Mouse (Mus musculus) cerebellum, adult (tissue): ENCODE results near the gene H2-DMb2.

Experiments used
- ATAC-seq: cut with Nextera tagmentation; 2 replicates; pipeline ENCODE4 v1.9.2; 2017; ENCODE audit warnings: mild to moderate bottlenecking, moderate library complexity, mixed read lengths; ENCODE audit not compliant: insufficient number of reproducible peaks, low FRiP score, low TSS enrichment

The H2-DMb2 gene

DNA sequence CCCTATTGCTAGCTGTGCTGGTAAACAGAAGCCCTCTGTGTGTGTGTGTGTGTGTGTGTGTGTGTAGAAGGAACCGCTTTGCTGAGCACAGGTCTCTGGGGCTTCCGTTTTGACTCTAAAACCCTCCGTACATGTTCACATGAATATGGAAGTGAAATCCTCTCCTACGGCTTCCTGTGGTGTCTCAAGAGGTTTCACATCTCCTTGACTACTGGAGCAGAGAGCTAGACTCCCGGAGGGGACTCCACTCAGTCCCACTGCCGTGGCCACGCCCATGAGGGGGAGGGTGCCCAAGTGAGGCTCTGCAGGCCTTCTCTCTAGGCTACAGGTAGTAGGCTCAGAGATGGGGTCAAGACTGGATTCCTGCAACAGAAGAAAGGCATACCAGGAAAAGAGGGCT lies at the start of gene H2-DMb2:
H2-DMb2 (plus strand) TSS at position 275 of the 400 bp plus-strand sequence.
- ATAC-seq: no peak

DNA sequence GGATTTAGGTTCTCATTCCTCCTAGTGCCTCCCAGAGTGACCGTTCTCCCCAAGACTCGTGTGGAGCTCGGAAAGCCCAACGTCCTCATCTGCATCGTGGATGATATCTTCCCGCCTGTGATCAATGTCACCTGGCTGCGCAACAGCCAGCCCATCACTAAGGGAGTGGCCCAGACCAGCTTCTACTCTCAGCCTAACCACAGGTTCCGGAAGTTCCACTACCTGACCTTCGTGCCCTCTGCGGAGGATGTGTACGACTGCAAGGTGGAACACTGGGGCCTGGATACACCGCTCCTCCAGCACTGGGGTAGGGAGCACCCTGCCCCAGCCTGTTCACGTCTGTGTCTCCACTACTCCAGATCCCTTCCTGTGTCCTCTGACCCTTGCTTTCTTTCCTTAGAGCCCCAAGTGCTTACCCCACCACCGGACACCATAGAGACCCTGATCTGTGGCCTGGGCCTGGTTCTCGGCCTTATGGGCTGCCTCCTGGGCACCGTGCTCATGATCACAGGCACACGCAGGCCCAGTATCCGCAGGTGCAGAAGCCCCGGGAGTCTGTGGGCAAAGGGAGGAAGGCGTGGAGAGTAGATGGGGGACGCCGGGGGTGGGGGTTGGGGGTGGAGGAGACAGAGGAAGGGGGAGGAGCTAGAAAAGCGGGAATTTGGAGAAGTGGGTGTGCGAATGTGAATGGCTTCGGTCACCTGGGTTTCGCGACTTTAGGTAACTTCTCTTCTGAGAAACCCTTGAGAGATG lies 48.6 kb upstream of the H2-DMb2 start:
- ATAC-seq: no peak

- ATAC-seq: no peak
These were observed 46.6 kb upstream of the H2-DMb2 start for GRCm38 (mm10) chr17:34096497-34097010.

DNA sequence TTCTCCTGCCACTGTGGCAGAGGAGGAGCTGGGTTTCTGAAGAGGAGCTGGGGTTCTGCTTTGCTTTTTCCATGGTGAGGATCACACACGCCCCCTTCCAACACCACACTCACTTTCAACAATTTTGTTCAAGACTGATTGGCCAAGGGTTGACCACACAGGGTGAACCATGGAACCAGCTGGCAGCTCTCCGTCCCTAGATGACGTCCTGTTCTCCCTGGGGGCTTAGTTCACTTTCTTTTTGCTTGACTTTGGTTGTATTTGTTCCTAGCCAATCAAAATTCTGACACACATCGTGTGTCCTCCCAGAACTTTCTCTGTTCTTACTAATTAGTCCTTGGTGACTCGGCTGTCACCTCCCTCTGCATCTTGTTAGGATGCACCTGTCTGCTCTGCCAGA lies 45.8 kb upstream of the H2-DMb2 start:
- no peak for ATAC-seq

- no peak for ATAC-seq
These were observed 44.2 kb upstream of the H2-DMb2 start for GRCm38 (mm10) chr17:34098709-34099479.

DNA sequence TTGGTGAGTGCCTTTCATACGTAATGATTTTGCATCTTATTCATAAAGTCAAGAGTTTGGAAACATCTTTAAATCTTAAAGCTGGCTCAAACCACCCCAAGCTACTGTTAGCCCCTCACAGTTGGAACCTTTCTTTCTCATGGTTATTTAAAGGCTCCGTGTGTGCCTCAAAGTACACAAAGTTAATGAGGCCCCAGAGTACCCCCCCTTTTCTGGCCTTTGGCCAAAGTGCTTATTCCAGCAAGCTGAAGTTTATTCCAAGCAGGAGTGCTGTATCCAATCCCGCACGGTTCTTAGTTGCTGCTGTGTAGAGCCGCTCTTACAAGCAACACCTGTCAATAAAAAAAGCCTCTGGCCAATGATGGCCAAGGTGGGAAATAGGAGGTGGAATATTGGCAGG lies 43.6 kb upstream of the H2-DMb2 start:
- no peak for ATAC-seq

DNA sequence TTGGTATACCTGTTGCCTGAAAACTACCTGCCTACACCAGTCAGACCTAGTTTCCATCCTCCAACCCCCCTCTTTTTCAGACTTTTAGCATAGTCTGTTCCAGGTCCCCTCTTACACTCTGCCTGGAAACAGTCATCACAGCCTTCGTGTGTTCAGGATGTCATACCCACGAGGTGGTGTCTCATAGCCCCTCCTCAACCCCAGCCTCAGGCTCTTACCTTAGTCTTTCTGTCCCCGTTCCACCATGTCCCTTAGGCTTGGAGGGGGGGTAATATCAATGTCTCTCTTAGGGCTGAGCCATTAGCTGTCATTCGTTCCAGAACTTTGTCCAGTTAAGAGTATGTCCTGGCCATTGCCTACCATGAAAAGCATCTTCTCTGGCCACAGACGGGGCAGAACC lies 41.9 kb upstream of the H2-DMb2 start:
- no peak for ATAC-seq

DNA sequence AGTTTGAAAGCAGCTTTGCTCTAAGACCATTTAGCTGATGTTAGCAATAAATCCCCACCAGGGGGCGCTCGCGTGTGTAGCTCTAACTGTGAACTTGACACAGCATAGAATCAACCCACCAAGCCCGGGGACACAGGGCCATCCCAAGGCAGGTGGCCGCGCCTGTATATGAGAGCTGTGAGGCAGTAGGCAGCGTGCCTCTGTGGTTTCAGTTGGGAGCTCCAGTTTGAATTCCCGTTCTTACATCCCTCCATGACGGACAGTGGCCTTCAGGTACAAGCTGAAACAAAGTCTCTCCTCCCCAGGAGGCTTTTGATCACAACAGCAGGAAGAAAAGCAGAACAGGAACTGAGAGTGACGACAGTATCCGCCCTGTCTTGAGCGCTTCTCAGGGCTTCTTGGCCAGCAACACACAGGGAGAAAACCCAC lies 41.5 kb upstream of the H2-DMb2 start:
- ATAC-seq: no peak; the same call in 1 of the 2 replicates

DNA sequence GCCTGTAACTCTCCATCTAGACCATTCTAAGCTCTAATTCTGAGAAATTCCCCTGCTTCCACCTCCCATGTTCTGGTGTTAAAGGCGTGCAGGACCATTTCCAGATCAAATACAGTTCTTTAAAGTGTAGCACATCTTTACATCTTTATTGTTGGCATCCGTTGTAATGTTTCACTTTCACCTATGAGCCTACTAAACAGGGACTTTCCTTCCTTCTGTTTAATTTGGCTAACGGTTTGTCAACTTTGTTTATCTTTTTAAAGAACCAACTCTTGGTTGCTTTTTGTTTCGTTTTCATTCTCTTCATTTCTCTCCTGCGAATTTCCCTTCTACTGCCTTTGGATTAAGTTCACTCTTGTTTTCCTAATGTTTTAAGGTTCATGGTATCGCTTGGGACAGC lies 40.3 kb upstream of the H2-DMb2 start:
- no peak for ATAC-seq

DNA sequence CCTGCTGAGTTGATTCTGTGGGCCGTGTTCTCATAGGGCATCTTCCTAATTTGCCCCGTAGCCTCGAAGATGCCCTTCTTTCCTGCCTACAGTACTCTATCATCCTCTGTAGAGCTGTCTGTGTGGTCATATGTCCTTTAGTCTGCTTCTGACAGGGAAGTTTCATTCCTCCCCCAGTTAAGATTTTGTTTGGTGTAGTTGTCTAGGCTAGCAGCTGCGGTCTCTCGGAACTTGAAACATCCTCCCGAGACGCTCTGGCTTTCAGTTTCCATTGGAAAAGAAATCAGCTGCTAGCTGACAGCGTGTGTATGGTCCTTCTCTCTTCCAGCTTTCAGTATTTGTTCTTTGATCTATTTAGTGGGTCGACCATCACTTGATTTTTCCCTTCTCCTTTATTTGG lies 38.3 kb upstream of the H2-DMb2 start:
- ATAC-seq: no peak

DNA sequence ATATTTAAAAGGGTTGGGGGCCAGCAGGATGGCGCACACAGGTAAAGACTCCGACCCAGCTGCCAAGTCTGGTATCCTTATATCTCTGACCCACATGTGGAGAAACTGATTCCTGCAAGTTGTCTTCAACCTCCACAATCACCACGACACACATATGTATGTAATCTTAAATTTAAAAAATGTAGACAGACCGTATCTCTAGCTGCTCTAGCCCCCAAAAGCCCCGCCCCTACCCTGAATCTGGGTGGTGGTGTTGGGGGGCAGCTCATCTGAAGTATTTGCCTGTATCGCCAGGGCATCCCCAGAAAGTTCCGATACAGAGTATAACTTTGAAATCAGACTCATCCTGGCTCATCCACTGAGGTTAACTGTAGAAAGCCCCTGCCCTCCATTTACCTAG lies 36.6 kb upstream of the H2-DMb2 start:
- no peak for ATAC-seq

GRCm38 (mm10) chr17:34107109-34107867 lies 35.8 kb upstream of the H2-DMb2 start:
- ATAC-seq: no peak

- ATAC-seq: no peak
These were observed 34.6 kb upstream of the H2-DMb2 start for GRCm38 (mm10) chr17:34108460-34108859.

- ATAC-seq: no peak
These were observed 33.9 kb upstream of the H2-DMb2 start for GRCm38 (mm10) chr17:34109038-34109805.

GRCm38 (mm10) chr17:34109806-34110195 lies 33.3 kb upstream of the H2-DMb2 start:
- no peak for ATAC-seq

- no peak for ATAC-seq
These were observed 32.8 kb upstream of the H2-DMb2 start for GRCm38 (mm10) chr17:34110309-34110708.

- ATAC-seq: no peak
These were observed 29.0 kb upstream of the H2-DMb2 start for GRCm38 (mm10) chr17:34114114-34114513.

DNA sequence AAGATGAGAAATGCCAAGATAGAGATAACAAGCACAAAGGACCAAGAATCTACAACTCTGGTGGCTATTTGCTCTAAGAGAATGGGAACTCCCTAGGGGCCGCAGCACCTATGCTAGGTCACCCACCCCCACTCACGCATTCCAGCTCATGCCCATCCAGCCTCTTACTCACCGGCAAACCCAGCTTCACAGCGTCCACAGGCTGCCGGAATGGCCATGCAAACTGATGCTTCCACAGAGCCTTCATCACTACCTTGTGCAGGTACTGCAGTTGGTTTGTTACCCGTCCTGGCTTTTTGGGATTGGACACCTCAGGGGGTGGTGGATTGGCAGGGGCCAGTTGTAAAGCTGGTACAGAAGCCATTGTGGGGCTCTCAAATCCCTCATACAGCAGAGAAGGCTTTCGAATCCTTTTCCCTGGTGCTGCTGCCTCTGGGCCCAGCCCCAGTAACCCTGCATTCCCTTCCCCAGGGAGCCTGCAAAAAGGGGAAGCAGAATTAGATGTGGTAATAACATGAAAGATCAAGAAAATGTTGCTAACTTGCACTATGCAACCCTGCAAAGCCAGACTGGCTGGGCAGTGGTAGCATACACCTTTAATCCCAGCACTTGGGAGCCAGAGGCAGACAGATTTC lies 26.3 kb upstream of the H2-DMb2 start:
- ATAC-seq: no peak

- no peak for ATAC-seq
These were observed 25.5 kb upstream of the H2-DMb2 start for GRCm38 (mm10) chr17:34117421-34118112.
